32 mouse cellular contexts compared by ENCODE assay signal in genomic region chr2:28637106-28637845, GRCm38 (mm10). TPM values are rescaled to one million over a fixed set of nuclear protein-coding genes. Genes with fewer than 3 reads are reported as not detected.
A peak's percentile ranks its signal among the peaks of the same experiment; 100 is the strongest.
DNase-seq lines count a peak whose midpoint lies in the region; ATAC-seq and TF ChIP-seq lines count a peak whose summit lies in the region.
"Had no signal": no experiment of that assay in that cellular context is flagged by ENCODE, and none has a peak within 500 bp of the region (broad histone marks: within the 10 kb centered on the region; RNA-seq: fewer than 3 reads in every experiment).

No protein-coding gene starts in this region.

- no peak overlapping the region for H3K4me3 ChIP-seq in midbrain, postnatal 0 days (ENCODE audit: low read depth, low read length)
- no peak overlapping the region for H3K4me3 ChIP-seq in midbrain, embryonic 14.5 days (replicated peaks; ENCODE audit: low read depth, low read length)
- H3K4me3 ChIP-seq in thymus, adult 2 months (ENCODE audit: control insufficient read depth, insufficient read depth, low read length) = no peak overlapping the region
- H3K4me3 ChIP-seq: forebrain, embryonic 10.5 days; gastrocnemius, adult 2 months; heart, embryonic 12.5 days; heart, embryonic 15.5 days had no signal

- DNase-seq in cerebellum, adult 11-12 months = peak; percentile 7
- DNase-seq in cerebellum, postnatal 36 days = no peak
- DNase-seq in heart, adult 11 months = peak; percentile 85
- no peak for DNase-seq in heart, postnatal 25 days (ENCODE audit: low spot score)
- peak; percentile 6 for DNase-seq in midbrain, postnatal 0 days (ENCODE audit: low spot score)
- no peak for DNase-seq in midbrain, embryonic 14.5 days
- DNase-seq in mesoderm, embryonic 11.5 days (ENCODE audit: low read depth, low spot score) = peak; percentile 12
- no peak for DNase-seq in thymus, adult 2 months
- DNase-seq: adrenal gland, adult 8-10 months; adrenal gland, postnatal 25 days; B cell, adult 2 months; cerebellum, adult 18-20 months; embryo, embryonic 11 days; forebrain, postnatal 0 days; gastrocnemius, adult 2 months; gastrocnemius, postnatal 14 days; heart, adult 18-20 months; heart, postnatal 10 days; heart, postnatal 4 days had no signal

- no peaks in the 10 kb centered on the region for H3K27me3 ChIP-seq in midbrain, postnatal 0 days (ENCODE audit: insufficient read depth, low read length)
- H3K27me3 ChIP-seq in midbrain, embryonic 14.5 days (ENCODE audit: control insufficient read depth, insufficient read depth, low read length) = no peaks in the 10 kb centered on the region
- H3K27me3 ChIP-seq in thymus, adult 2 months (ENCODE audit: control insufficient read depth, insufficient read depth, low read length) = no peaks in the 10 kb centered on the region
- H3K27me3 ChIP-seq: CH12.LX; heart, embryonic 12.5 days; heart, embryonic 15.5 days had no signal

- no peak overlapping the region for H3K4me2 ChIP-seq in midbrain, postnatal 0 days (ENCODE audit: low read depth, low read length, poor library complexity, severe bottlenecking)
- H3K4me2 ChIP-seq in midbrain, embryonic 14.5 days (ENCODE audit: low read length) = no peak overlapping the region
- H3K4me2 ChIP-seq: heart, embryonic 12.5 days; heart, embryonic 15.5 days; hindbrain, embryonic 14.5 days had no signal

- no peaks in the 10 kb centered on the region for H3K36me3 ChIP-seq in midbrain, postnatal 0 days (ENCODE audit: insufficient read depth, low read length)
- no peaks in the 10 kb centered on the region for H3K36me3 ChIP-seq in midbrain, embryonic 14.5 days (ENCODE audit: control insufficient read depth, insufficient read depth, low read length)
- no peaks in the 10 kb centered on the region for H3K36me3 ChIP-seq in thymus, adult 2 months (ENCODE audit: control insufficient read depth, insufficient read depth, low read length)
- H3K36me3 ChIP-seq: forebrain, embryonic 10.5 days; G1E; heart, embryonic 12.5 days; heart, embryonic 15.5 days had no signal

- no peak for TF ChIP-seq CTCF in midbrain, postnatal 0 days (IDR thresholded peaks at IDR 0.05)
- no peak for TF ChIP-seq CTCF in thymus, adult 2 months (IDR thresholded peaks at IDR 0.05; ENCODE audit: borderline replicate concordance, control insufficient read depth, extremely low read depth, insufficient read depth, low read length, poor library complexity)

- 93% methylated on average over 9 of the region's 9 CpGs for WGBS in midbrain, postnatal 0 days
- 77% methylated on average over 9 of the region's 9 CpGs for WGBS in midbrain, embryonic 14.5 days
- 95% methylated on average over 9 of the region's 9 CpGs for WGBS in thymus, adult 2 months

- no peak for ATAC-seq in midbrain, postnatal 0 days (ENCODE audit: low FRiP score)
- ATAC-seq in midbrain, embryonic 14.5 days (ENCODE audit: low FRiP score, low TSS enrichment) = no peak
- ATAC-seq: activated CD4-positive, CD25-positive, alpha-beta regulatory T cell, adult 4 months; forebrain, embryonic 14.5 days; forebrain, postnatal 0 days; hindbrain, postnatal 0 days; inflammation-experienced regulatory T-cells, adult 6 months; intestine, embryonic 16.5 days had no signal

- H3K9me3 ChIP-seq in midbrain, postnatal 0 days (ENCODE audit: low read length) = no peaks in the 10 kb centered on the region
- no peaks in the 10 kb centered on the region for H3K9me3 ChIP-seq in midbrain, embryonic 14.5 days (ENCODE audit: control insufficient read depth, low read length)
- H3K9me3 ChIP-seq: forebrain, embryonic 10.5 days; G1E; heart, embryonic 12.5 days; heart, embryonic 15.5 days had no signal

- no peak overlapping the region for H3K27ac ChIP-seq in midbrain, postnatal 0 days (ENCODE audit: low read depth, low read length)
- no peak overlapping the region for H3K27ac ChIP-seq in midbrain, embryonic 14.5 days (replicated peaks; ENCODE audit: low read depth, low read length)
- no peak overlapping the region for H3K27ac ChIP-seq in thymus, adult 2 months (ENCODE audit: control insufficient read depth, insufficient read depth, low read length)
- H3K27ac ChIP-seq: forebrain, embryonic 10.5 days; gastrocnemius, adult 2 months; heart, embryonic 15.5 days; hindbrain, embryonic 14.5 days; hindbrain, postnatal 0 days had no signal

- TF ChIP-seq POLR2A in thymus, adult 2 months (IDR thresholded peaks at IDR 0.05; ENCODE audit: control insufficient read depth, extremely low read depth, insufficient read depth, low read length, poor library complexity) = no peak

- H3K9ac ChIP-seq in midbrain, postnatal 0 days (replicated peaks; ENCODE audit: low read length, poor library complexity, severe bottlenecking) = no peak overlapping the region
- H3K9ac ChIP-seq in midbrain, embryonic 14.5 days (replicated peaks; ENCODE audit: low read length) = no peak overlapping the region
- H3K9ac ChIP-seq: forebrain, postnatal 0 days; heart, embryonic 12.5 days; heart, embryonic 15.5 days; hindbrain, embryonic 14.5 days had no signal

- H3K4me1 ChIP-seq in midbrain, postnatal 0 days (ENCODE audit: insufficient read depth, low read length) = no peaks in the 10 kb centered on the region
- H3K4me1 ChIP-seq in midbrain, embryonic 14.5 days (ENCODE audit: control insufficient read depth, insufficient read depth, low read length) = 0 out of 2 replicates have a peak, but pooled peaks cover 2% of the 10 kb centered on the region
- peaks cover 14% of the 10 kb centered on the region for H3K4me1 ChIP-seq in thymus, adult 2 months (replicated peaks; ENCODE audit: control insufficient read depth, insufficient read depth, low read length)

- intact Hi-C loops in heart, postnatal 25 days (cut with DNase I) = no loop called here

RNA-seq across cellular contexts. Expression of gene Tsc1, which starts 3.8 kb away (rescaled TPM):
- total RNA-seq in heart, postnatal 25 days (2021) = 10 to 100 TPM; 23.5 to 24.7 TPM
- total RNA-seq in midbrain, postnatal 0 days (2014; rRNA removed) = 41.3 and 42.9 TPM in 2 replicates
- polyA plus RNA-seq in midbrain, postnatal 0 days (2015; fragmentation: Nextera tagmentation; extraction: Ambion mirVana) = 19.5 and 22.9 TPM in 2 replicates
- polyA plus RNA-seq in midbrain, embryonic 14.5 days (2014; fragmentation: Nextera tagmentation; extraction: Ambion mirVana) = 23.0 and 32.9 TPM in 2 replicates
- polyA plus RNA-seq in thymus, adult 2 months (2012; rRNA removed) = 24.7 and 25.3 TPM in 2 replicates

RNA-seq across cellular contexts. Expression of gene Gfi1b, which starts 15.5 kb away (rescaled TPM):
- not detected for total RNA-seq in heart, postnatal 25 days (2021)
- total RNA-seq in midbrain, postnatal 0 days (2014; rRNA removed) = not detected in 2 replicates
- not detected in 2 replicates for polyA plus RNA-seq in midbrain, postnatal 0 days (2015; fragmentation: Nextera tagmentation; extraction: Ambion mirVana)
- polyA plus RNA-seq in midbrain, embryonic 14.5 days (2014; fragmentation: Nextera tagmentation; extraction: Ambion mirVana) = 0.12 TPM in 1 of 2 replicates, not detected in the other
- polyA plus RNA-seq in thymus, adult 2 months (2012; rRNA removed) = 1.8 and 2.0 TPM in 2 replicates
- total RNA-seq: adrenal gland, adult 8-10 months; adrenal gland, postnatal 25 days; forebrain, postnatal 0 days; gastrocnemius, adult 2 months; gastrocnemius, postnatal 14 days; heart, adult 18-20 months; heart, postnatal 10 days; heart, postnatal 4 days; hindbrain, postnatal 0 days had no signal
- polyA plus RNA-seq: cortical plate, adult 2 months; forebrain, embryonic 14.5 days; forebrain, postnatal 0 days; frontal cortex, adult 2 months; hindbrain, embryonic 14.5 days; hindbrain, postnatal 0 days; inflammation-experienced regulatory T-cells, adult 6 months had no signal

RNA-seq across cellular contexts. Expression of gene Gtf3c5, which starts 53.7 kb away (rescaled TPM):
- 10 to 100 TPM; 11.5 to 11.6 TPM for total RNA-seq in heart, postnatal 25 days (2021)
- 23.3 and 26.7 TPM in 2 replicates for total RNA-seq in midbrain, postnatal 0 days (2014; rRNA removed)
- polyA plus RNA-seq in midbrain, postnatal 0 days (2015; fragmentation: Nextera tagmentation; extraction: Ambion mirVana) = 29.3 and 33.5 TPM in 2 replicates
- polyA plus RNA-seq in midbrain, embryonic 14.5 days (2014; fragmentation: Nextera tagmentation; extraction: Ambion mirVana) = 30.5 and 31.0 TPM in 2 replicates
- 33.7 and 34.5 TPM in 2 replicates for polyA plus RNA-seq in thymus, adult 2 months (2012; rRNA removed)

Comparison
In these comparisons a context has a peak if more than half of its experiments do, and no peak if none do; other contexts are left out.
1. DNase-seq: peak in cerebellum, adult 11-12 months (single experiment), heart, adult 11 months (single experiment), midbrain, postnatal 0 days (single experiment) and mesoderm, embryonic 11.5 days (single experiment); none in cerebellum, postnatal 36 days (0 of 2), heart, postnatal 25 days (single experiment), midbrain, embryonic 14.5 days (single experiment) and thymus, adult 2 months (single experiment).